Mouse (Mus musculus): ENCODE data around the gene Dhcr7. TPM values are rescaled to one million over a fixed set of nuclear protein-coding genes. Genes with fewer than 3 reads are reported as not detected.

Gene Dhcr7
- polyA plus RNA-seq, 1 experiment from 2014 or later, result 29.1 TPM

DNA sequence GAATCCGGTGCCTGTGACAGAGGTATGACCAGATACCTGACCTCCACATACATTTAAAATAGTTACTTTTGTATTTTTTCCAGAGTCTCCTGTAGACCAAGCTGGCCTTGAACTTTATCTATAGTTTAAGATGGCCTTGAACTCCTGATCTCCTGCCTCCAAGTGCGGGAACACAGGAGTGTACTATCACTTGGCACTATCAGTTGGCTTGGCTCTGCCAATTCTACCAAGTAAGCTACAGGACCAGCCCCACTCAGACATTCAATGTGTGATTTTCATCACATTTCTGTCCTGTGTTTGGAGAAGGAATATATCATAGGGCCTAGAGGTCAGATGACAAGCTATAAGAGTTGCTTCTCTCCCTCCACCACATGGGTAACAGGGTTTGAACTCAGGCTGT, 11.4 kb downstream of the Dhcr7 start:
- no peak for ATAC-seq (ENCODE audit: insufficient number of reproducible peaks, low FRiP score)
- Histone ChIP-seq H3K9me3 (replicated peaks) (no peaks in the 10 kb centered on the region), H3K27me3 (replicated peaks) (no peaks in the 10 kb centered on the region), H3K4me2 (no peak overlapping the region), H3K9ac (no peak overlapping the region), H3K36me3 (peaks cover 25% of the 10 kb centered on the region), H3K27ac (ENCODE audit: poor library complexity, severe bottlenecking) (no peak overlapping the region), H3K4me1 (replicated peaks) (peaks cover 37% of the 10 kb centered on the region), H3K4me3 (no peak overlapping the region)
- 80% methylated on average over 2 of the region's 2 CpGs for WGBS

DNA sequence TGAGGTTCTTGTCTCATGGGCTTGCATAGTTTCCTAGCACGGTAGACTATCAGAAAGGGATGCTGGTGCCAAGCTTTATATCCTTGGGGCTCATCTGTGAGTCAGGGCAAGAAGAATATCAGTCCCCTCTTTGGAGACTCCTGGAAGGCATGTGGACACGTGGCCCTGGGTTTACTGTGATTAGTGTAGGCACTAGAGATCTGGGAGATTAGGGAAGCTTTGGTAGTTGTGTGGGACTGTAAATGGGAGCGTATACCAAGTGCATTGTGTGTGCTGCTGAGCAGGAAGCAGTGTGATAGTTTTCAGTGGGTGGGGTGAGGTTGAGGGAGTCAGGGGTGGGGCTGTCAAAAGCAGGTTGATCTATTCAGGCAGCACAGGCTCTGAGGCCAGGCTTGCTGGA, 12.0 kb downstream of the Dhcr7 start:
- Histone ChIP-seq H3K27me3 (replicated peaks) (no peaks in the 10 kb centered on the region), H3K36me3 (peaks cover 28% of the 10 kb centered on the region)

DNA sequence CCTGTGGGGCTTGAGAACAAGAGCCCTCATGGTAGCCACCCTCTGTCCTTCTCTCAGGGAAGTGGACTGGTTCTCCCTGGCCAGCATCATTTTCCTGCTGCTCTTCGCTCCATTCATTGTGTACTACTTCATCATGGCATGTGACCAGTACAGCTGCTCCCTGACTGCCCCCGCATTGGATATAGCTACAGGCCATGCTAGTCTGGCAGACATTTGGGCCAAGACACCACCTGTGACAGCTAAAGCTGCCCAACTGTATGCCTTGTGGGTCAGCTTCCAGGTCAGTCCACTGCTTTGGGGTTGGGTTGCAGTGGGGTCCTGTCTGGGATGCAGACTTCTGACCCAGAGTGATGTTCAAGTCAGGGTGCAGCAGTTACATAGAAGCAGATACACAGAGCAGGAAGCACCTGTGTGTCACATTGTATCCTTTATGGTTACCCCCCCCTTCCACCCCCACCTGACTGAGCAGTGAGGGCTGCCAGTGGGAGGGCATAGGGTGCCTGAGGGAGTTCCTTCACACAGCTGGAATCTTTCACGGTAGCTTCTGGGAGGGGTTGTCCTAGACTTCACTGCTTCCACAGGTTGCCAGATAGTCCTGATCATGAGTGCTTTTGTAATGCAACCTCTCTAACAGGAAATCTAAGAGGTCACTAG, 14.9 kb downstream of the Dhcr7 start:
- peaks cover 57% of the 10 kb centered on the region for H3K36me3 ChIP-seq
- ATAC-seq (ENCODE audit: insufficient number of reproducible peaks, low FRiP score), result no peak
- H3K9ac ChIP-seq, result no peak overlapping the region
- H3K27ac ChIP-seq (ENCODE audit: poor library complexity, severe bottlenecking), result no peak overlapping the region
- H3K9me3 ChIP-seq (replicated peaks), result no peaks in the 10 kb centered on the region
- 91% methylated on average over 3 of the region's 3 CpGs for WGBS
- H3K4me1 ChIP-seq (replicated peaks), result peaks cover 31% of the 10 kb centered on the region
- no peaks in the 10 kb centered on the region for H3K27me3 ChIP-seq (replicated peaks)
- H3K4me2 ChIP-seq, result no peak overlapping the region
- H3K4me3 ChIP-seq, result no peak overlapping the region

More for the DNA sequence above, 12.0 kb downstream of the Dhcr7 start:
- H3K9me3 ChIP-seq (replicated peaks), result no peaks in the 10 kb centered on the region
- no peak overlapping the region for H3K4me3 ChIP-seq
- ATAC-seq (ENCODE audit: insufficient number of reproducible peaks, low FRiP score), result no peak
- H3K27ac ChIP-seq (ENCODE audit: poor library complexity, severe bottlenecking), result no peak overlapping the region
- H3K9ac ChIP-seq, result no peak overlapping the region
- peaks cover 37% of the 10 kb centered on the region for H3K4me1 ChIP-seq (replicated peaks)
- 60% methylated on average over 3 of the region's 3 CpGs for WGBS
- H3K4me2 ChIP-seq, result no peak overlapping the region

DNA sequence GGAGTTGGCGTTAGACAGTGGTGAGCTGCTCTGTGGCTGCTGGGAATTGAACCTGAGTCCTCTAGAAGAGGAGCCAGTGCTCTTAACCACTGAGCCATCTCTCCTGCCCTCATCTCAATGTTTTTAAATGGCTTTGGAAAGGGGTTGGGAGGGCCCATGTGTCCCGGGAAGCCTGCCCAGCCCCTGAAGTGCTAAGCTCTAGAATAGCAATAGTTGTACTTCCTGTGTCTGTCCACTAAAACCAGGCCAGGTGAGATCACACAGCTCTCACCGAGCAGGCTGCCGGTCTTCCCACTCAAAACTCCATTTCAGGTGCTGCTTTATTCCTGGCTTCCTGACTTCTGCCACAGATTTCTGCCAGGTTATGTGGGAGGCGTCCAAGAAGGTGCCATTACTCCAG, 17.2 kb downstream of the Dhcr7 start:
- H3K4me2 ChIP-seq, result no peak overlapping the region
- peaks cover 80% of the 10 kb centered on the region for H3K36me3 ChIP-seq
- no peaks in the 10 kb centered on the region for H3K27me3 ChIP-seq (replicated peaks)
- no peak overlapping the region for H3K4me3 ChIP-seq
- peaks cover 11% of the 10 kb centered on the region for H3K4me1 ChIP-seq (replicated peaks)
- no peak for ATAC-seq (ENCODE audit: insufficient number of reproducible peaks, low FRiP score)
- 87% methylated on average over 5 of the region's 5 CpGs for WGBS
- H3K9me3 ChIP-seq (replicated peaks), result peaks cover 5% of the 10 kb centered on the region; the same call in 1 of the 2 replicates
- no peak overlapping the region for H3K9ac ChIP-seq
- H3K27ac ChIP-seq (ENCODE audit: poor library complexity, severe bottlenecking), result no peak overlapping the region

DNA sequence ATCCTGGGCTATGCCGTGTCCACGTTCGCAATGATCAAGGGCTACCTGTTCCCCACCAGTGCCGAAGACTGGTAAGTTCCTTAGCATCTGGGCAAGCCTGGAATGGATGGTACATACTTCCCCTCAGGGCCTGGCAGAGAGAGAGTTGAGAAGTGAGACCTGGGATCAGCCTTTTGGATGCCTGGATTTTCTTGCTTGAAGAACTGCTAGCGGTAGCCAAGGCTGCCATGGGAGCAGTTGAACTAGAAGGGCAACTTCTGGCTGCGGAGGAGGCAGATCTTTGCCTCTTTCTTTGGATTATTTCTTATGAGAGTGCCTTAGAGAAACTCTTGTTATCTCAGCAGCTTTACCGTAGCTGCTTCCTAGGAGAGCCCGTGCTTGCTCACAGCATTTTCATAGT, 18.4 kb downstream of the Dhcr7 start:
- peaks cover 5% of the 10 kb centered on the region; the same call in 1 of the 2 replicates for H3K9me3 ChIP-seq (replicated peaks)
- ATAC-seq (ENCODE audit: insufficient number of reproducible peaks, low FRiP score), result no peak
- H3K27me3 ChIP-seq (replicated peaks), result no peaks in the 10 kb centered on the region
- no peak overlapping the region for H3K27ac ChIP-seq (ENCODE audit: poor library complexity, severe bottlenecking)
- no peak overlapping the region for H3K9ac ChIP-seq
- peaks cover 92% of the 10 kb centered on the region for H3K36me3 ChIP-seq
- H3K4me3 ChIP-seq, result no peak overlapping the region
- 91% methylated on average over 8 of the region's 8 CpGs for WGBS
- H3K4me2 ChIP-seq, result no peak overlapping the region
- H3K4me1 ChIP-seq (replicated peaks), result peaks cover 6% of the 10 kb centered on the region; the same call in 1 of the 2 replicates

DNA sequence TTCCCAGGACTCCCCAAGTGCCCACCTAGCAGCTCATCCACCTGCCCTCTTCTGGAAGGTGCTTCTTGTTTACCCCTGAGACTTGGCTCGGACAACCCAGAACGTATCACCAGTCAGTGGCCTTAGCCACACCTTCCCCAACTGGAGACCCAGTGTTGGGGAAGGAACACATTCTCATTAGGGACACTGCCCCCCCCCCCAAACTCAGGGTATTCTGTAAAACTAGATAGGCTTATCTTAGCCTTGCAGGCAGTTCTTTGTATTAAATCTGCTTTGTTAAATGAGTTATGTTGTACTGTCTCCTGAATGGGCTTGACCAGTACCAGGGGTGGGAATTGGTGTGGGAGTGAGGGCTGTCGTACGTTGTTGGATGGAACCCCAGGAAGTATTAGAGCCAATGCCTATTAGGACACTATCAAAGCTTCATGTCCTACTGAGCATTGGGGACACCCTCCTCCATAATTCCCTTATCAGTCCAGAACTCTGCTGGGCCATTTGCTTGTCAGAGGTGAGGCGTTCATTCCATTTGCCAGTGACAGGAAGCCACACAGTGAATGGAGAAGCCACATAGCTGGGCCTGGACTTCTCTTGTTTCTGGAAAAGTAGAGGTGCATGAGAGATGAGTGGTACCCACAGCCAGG, 25.3 kb downstream of the Dhcr7 start:
- Histone ChIP-seq H3K36me3 (peaks cover 59% of the 10 kb centered on the region), H3K27me3 (replicated peaks) (no peaks in the 10 kb centered on the region), H3K4me3 (no peak overlapping the region), H3K4me1 (replicated peaks) (no peaks in the 10 kb centered on the region), H3K9me3 (replicated peaks) (peaks cover 5% of the 10 kb centered on the region; the same call in 1 of the 2 replicates), H3K4me2 (no peak overlapping the region), H3K27ac (ENCODE audit: poor library complexity, severe bottlenecking) (no peak overlapping the region), H3K9ac (no peak overlapping the region)
- WGBS, result 80% methylated on average over 5 of the region's 5 CpGs
- ATAC-seq (ENCODE audit: insufficient number of reproducible peaks, low FRiP score), result no peak

DNA sequence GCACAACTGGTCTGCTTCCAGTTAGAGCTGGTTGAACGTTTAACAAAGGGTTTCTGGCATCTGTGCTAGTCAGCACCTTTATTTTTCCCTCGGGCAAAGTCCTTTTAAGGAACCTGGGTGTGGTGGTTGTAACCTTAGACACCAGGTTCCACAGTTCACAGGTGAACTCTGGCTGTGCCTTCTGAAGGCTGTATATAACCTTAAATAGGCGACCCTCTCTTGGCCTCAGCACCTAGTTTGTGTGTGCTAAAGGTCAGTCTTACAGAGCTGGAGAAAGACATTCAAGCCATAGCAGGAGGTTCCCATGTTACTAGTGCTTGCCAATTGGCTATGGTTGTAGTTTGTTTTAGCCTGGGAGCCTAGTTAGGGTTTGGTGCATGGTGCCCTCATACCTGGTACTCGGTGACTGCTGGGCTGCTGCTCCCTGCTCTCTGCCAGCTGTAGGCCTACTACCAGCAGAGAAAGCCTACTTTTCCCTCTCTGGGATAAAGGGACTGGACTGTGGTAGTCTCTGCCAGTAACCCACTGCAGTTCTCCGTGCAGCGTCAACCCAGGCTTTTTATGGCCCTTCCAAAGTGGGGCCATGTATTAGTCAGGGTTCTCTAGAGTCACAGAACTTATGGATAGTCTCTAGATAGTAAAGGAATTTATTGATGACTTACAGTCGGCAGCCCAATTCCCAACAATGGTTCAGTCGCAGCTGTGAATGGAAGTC, 26.0 kb downstream of the Dhcr7 start:
- no peak overlapping the region for H3K4me3 ChIP-seq
- no peak overlapping the region for H3K9ac ChIP-seq
- no peaks in the 10 kb centered on the region for H3K4me1 ChIP-seq (replicated peaks)
- H3K27me3 ChIP-seq (replicated peaks), result no peaks in the 10 kb centered on the region
- H3K4me2 ChIP-seq, result no peak overlapping the region
- ATAC-seq (ENCODE audit: insufficient number of reproducible peaks, low FRiP score), result no peak
- whole genome bisulfite sequencing, result 86% methylated on average over 7 of the region's 8 CpGs
- H3K36me3 ChIP-seq, result peaks cover 52% of the 10 kb centered on the region
- no peaks in the 10 kb centered on the region for H3K9me3 ChIP-seq (replicated peaks)
- H3K27ac ChIP-seq (ENCODE audit: poor library complexity, severe bottlenecking), result no peak overlapping the region

DNA sequence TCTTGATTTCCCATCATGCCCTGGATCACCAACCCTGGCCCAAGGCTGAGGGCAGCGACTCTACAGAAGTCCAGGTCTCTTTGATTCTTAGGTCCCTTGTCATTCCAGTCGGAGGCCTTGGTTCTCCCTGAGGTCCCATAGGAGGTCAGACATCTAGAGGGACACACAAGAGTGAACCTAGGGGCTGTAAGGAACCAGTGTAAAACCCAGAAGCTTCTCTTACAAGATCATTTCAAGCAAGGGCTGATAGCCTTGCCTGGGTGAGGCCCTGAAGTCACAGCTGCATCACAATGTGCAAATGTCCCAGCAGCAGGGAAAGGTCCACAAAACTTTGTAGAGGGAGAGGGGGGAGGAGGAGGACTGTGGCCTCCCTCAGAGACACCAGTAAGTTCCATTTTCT, 43.6 kb downstream of the Dhcr7 start, which contains the start of gene Gm498:
Gene Gm498 (plus strand): TSS at position 301 of the 400 bp plus-strand sequence.
- H3K4me3 ChIP-seq, result no peak within 1 kb of the TSS
- H3K27me3 ChIP-seq (replicated peaks), result no peaks in the 10 kb centered on the region
- 0 out of 2 replicates have a peak, but pooled peaks cover 2% of the 10 kb centered on the region for H3K9me3 ChIP-seq (replicated peaks)
- H3K36me3 ChIP-seq, result no peaks in the 10 kb centered on the region
- no peak within 1 kb of the TSS for H3K4me2 ChIP-seq
- 77% methylated on average over 2 of the region's 2 CpGs for WGBS
- H3K4me1 ChIP-seq (replicated peaks), result no peaks in the 10 kb centered on the region
- no peak for ATAC-seq (ENCODE audit: insufficient number of reproducible peaks, low FRiP score)
- no peak within 1 kb of the TSS for H3K9ac ChIP-seq
- H3K27ac ChIP-seq (ENCODE audit: poor library complexity, severe bottlenecking), result no peak within 1 kb of the TSS

DNA sequence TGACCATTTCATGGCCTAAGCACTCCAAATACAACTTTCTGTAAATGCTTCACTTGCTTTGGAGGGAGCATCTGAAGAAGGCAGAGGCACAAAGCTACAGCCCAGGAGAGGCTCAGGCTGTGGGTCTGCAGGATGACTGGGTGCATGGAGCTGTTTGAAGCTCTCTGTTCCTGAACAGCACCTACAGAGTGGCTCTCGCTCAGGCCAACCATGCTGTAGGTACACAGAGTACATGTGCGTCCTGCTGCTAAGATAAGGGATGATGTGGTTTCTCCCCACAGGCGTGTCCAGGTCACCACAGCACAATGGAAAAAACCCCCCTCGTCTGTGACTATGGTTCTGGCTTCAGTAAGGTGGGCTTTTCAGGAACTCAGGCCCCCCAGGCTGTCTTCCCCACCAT, 45.9 kb downstream of the Dhcr7 start:
- Histone ChIP-seq H3K4me2 (no peak overlapping the region), H3K36me3 (no peaks in the 10 kb centered on the region), H3K9ac (no peak overlapping the region), H3K4me3 (no peak overlapping the region), H3K27ac (ENCODE audit: poor library complexity, severe bottlenecking) (no peak overlapping the region), H3K9me3 (replicated peaks) (peaks cover 8% of the 10 kb centered on the region; the same call in 1 of the 2 replicates), H3K4me1 (replicated peaks) (no peaks in the 10 kb centered on the region), H3K27me3 (replicated peaks) (no peaks in the 10 kb centered on the region)
- 67% methylated on average over 4 of the region's 4 CpGs for WGBS
- no peak for ATAC-seq (ENCODE audit: insufficient number of reproducible peaks, low FRiP score)

DNA sequence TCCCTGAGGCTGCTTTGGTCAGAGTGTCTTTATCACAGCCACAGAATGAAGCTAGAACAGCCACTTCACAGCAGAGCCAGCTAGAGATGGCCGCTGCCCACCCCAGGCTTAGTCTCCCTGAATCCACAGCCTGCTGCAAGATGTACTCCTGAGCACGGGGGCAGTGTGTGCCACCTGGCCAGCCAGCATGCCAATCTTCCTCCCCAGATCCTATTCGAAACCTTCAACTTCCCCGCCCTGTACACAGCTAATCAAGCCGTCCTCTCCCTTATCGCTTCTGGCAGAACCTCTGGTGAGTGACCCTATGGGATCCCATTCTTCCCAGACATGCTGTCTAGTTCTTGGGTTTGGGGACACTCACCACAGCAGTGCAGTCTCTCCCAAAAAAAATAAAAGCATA, 60.8 kb downstream of the Dhcr7 start:
- no peaks in the 10 kb centered on the region for H3K36me3 ChIP-seq
- 56% methylated on average over 6 of the region's 6 CpGs for WGBS
- no peak overlapping the region for H3K27ac ChIP-seq (ENCODE audit: poor library complexity, severe bottlenecking)
- ATAC-seq (ENCODE audit: insufficient number of reproducible peaks, low FRiP score), result no peak
- no peaks in the 10 kb centered on the region for H3K4me1 ChIP-seq (replicated peaks)
- no peak overlapping the region for H3K9ac ChIP-seq
- H3K4me3 ChIP-seq, result no peak overlapping the region
- no peak overlapping the region for H3K4me2 ChIP-seq
- 0 out of 2 replicates have a peak, but pooled peaks cover 3% of the 10 kb centered on the region for H3K27me3 ChIP-seq (replicated peaks)
- no peaks in the 10 kb centered on the region for H3K9me3 ChIP-seq (replicated peaks)

DNA sequence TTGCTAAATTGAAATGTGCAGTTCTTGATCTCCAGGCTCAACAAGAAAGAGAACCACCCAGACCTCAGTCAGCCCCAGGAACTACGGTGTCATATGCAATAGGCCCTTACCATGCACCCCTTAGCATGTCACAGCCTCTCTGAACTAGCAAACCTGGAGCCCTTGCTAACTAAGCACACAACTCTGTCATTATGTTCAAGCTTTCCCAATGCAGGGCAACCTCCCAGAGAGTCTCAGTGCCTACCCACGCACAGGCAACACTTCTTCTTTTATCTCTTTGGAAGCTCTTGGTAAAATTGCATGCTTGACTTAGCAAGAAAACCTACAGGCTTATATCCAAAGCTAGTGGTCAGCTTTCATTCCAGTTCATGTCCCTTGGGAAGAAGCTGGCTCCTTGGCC, 68.2 kb downstream of the Dhcr7 start:
- no peak overlapping the region for H3K27ac ChIP-seq (ENCODE audit: poor library complexity, severe bottlenecking)

More for the DNA sequence above, 68.2 kb downstream of the Dhcr7 start:
- Histone ChIP-seq H3K4me2 (no peak overlapping the region), H3K27me3 (replicated peaks) (peaks cover 10% of the 10 kb centered on the region; the same call in 1 of the 2 replicates), H3K4me3 (no peak overlapping the region), H3K9me3 (replicated peaks) (no peaks in the 10 kb centered on the region), H3K9ac (no peak overlapping the region), H3K4me1 (replicated peaks) (no peaks in the 10 kb centered on the region), H3K36me3 (no peaks in the 10 kb centered on the region)
- WGBS, result 79% methylated on average over 2 of the region's 2 CpGs
- ATAC-seq (ENCODE audit: insufficient number of reproducible peaks, low FRiP score), result no peak
